Mouse (Mus musculus) 3T3-L1 (cell line): ENCODE results near the gene Dgkq.

Experiments
- DNase-seq: peaks from one replicate; pipeline ENCODE4 v3.0.0-alpha.2; 2015; ENCODE audit warnings: low read depth, low spot score

Gene Dgkq

DNA sequence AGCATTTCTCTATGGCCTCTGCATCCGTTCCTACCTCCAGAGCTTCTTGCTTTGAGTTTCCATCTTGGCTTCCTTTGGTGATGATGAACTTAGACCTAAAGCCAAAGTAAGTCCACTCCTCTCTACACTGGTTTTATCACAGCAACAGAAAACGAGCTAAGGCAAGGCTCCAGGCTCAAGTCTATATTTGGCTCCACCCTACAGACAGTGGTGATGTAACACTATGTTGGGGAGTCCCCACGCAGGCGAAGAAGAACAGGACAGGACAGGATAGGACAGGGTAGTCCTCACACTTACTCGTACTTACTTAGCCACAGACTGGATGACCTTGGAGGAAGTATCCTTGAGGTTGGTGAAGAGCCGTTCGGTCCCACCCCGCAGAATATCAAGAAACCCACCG, 66.9 kb downstream of the Dgkq start:
- no peak for DNase-seq

DNA sequence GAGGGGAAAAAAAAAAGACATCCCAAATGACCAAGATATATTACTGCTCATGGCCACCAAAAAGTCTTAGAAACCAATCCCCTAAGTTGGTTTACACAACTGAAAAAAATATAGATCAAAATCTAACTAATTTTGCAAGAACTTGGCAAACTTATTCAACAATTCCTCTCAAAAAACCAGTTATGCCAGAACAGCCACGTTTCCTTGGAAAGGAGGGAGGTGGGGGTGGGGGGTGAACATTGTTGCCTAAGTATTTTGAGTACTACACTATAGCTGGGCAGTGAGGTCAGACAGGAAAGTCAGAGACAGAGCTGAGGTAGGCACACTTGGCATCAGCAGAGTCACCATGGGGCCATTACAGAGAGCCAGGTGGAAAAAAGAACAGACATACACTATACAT, 69.5 kb downstream of the Dgkq start:
- no peak for DNase-seq
